Comparison of ENCODE assay signal across 9 mouse cellular contexts in the genomic region with DNA sequence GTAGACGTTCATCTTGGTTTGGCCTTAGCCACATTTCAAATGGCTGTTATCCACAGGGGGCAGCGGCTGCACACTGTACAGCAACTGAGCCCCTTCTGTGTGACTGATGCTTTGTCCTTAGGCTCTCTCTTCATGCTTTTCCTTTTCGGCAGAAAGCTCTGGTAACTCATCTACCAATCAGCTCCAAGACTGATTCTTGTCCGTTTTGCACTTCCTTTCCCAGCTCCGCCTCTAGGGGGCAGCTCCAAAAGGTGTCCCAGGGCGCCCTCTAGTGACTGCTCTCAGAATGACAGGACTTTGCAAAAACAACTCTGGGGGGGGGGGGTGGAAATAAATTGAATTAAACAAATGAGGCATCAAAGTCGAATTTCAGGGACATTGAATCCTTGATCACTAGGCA.
A peak's percentile ranks its signal among the peaks of the same experiment; 100 is the strongest.
DNase-seq lines count a peak whose midpoint lies in the region; ATAC-seq lines count a peak whose summit lies in the region.
"Had no signal": no experiment of that assay in that cellular context is flagged by ENCODE, and none has a peak within 500 bp of the region (broad histone marks: within the 10 kb centered on the region; RNA-seq: fewer than 3 reads in every experiment).

No protein-coding gene starts in this region.

- no peak overlapping the region for H3K4me3 ChIP-seq in forebrain, embryonic 11.5 days (ENCODE audit: low read depth, low read length)
- no peak overlapping the region for H3K4me3 ChIP-seq in forebrain, embryonic 13.5 days
- H3K4me3 ChIP-seq: neural tube, embryonic 13.5 days had no signal

- 35% methylated on average over 7 of the region's 7 CpGs for WGBS in forebrain, embryonic 11.5 days
- 29% methylated on average over 7 of the region's 7 CpGs for WGBS in forebrain, embryonic 13.5 days

- no peaks in the 10 kb centered on the region for H3K9me3 ChIP-seq in forebrain, embryonic 11.5 days (ENCODE audit: control insufficient read depth, low read length)
- H3K9me3 ChIP-seq in forebrain, embryonic 13.5 days (replicated peaks): no peaks in the 10 kb centered on the region
- H3K9me3 ChIP-seq: neural tube, embryonic 13.5 days had no signal

- H3K27ac ChIP-seq in forebrain, embryonic 11.5 days (ENCODE audit: low read depth, low read length): no peak overlapping the region
- H3K27ac ChIP-seq in forebrain, embryonic 13.5 days: no peak overlapping the region
- H3K27ac ChIP-seq: neural tube, embryonic 13.5 days had no signal

- H3K4me2 ChIP-seq in forebrain, embryonic 11.5 days (ENCODE audit: low read depth, low read length, severe bottlenecking): no peak overlapping the region
- no peak overlapping the region for H3K4me2 ChIP-seq in forebrain, embryonic 13.5 days
- H3K4me2 ChIP-seq: neural tube, embryonic 13.5 days had no signal

- ATAC-seq in forebrain, embryonic 11.5 days (replicated peaks; ENCODE audit: low FRiP score): no peak
- no peak for ATAC-seq in forebrain, embryonic 13.5 days
- ATAC-seq in megakaryocyte, adult 5-6 weeks (ENCODE audit: poor library complexity, severe bottlenecking): peak; percentile 92

- H3K27me3 ChIP-seq in forebrain, embryonic 11.5 days (ENCODE audit: control insufficient read depth, insufficient read depth, low read length): no peaks in the 10 kb centered on the region
- no peaks in the 10 kb centered on the region for H3K27me3 ChIP-seq in forebrain, embryonic 13.5 days

- no peak overlapping the region for H3K9ac ChIP-seq in forebrain, embryonic 11.5 days (ENCODE audit: low read length)
- H3K9ac ChIP-seq in forebrain, embryonic 13.5 days: no peak overlapping the region
- H3K9ac ChIP-seq: neural tube, embryonic 13.5 days had no signal

- H3K36me3 ChIP-seq in forebrain, embryonic 11.5 days (ENCODE audit: control insufficient read depth, insufficient read depth, low read length): no peaks in the 10 kb centered on the region
- H3K36me3 ChIP-seq in forebrain, embryonic 13.5 days (ENCODE audit: poor library complexity, severe bottlenecking): no peaks in the 10 kb centered on the region
- H3K36me3 ChIP-seq: neural tube, embryonic 13.5 days had no signal

- intact Hi-C loops in gastrocnemius, postnatal 36 days (cut with DNase I): loop anchor here (1.0 to 10.0 kb wide), 3 partner anchors 87 to 587 kb away; no protein-coding TSS in a partner anchor

- H3K4me1 ChIP-seq in forebrain, embryonic 11.5 days (replicated peaks; ENCODE audit: control insufficient read depth, insufficient read depth, low read length): no peaks in the 10 kb centered on the region
- H3K4me1 ChIP-seq in forebrain, embryonic 13.5 days: no peaks in the 10 kb centered on the region
- H3K4me1 ChIP-seq: neural tube, embryonic 13.5 days had no signal

- peak; percentile 86 for DNase-seq in forebrain, embryonic 11.5 days (ENCODE audit: low spot score)
- DNase-seq in T-cell, adult 2 months (ENCODE audit: low spot score): peak; percentile 88
- peak; percentile 90 to 95 for DNase-seq in cerebellum, postnatal 10 days
- peak; percentile 78 to 85 for DNase-seq in gastrocnemius, postnatal 36 days
- DNase-seq in layer of hippocampus, postnatal 10 days (ENCODE audit: low spot score in 2 of 2): peak; percentile 84 to 91
- DNase-seq in spleen, adult 12 weeks (ENCODE audit: low spot score): peak; percentile 71
